In the genomic region with DNA sequence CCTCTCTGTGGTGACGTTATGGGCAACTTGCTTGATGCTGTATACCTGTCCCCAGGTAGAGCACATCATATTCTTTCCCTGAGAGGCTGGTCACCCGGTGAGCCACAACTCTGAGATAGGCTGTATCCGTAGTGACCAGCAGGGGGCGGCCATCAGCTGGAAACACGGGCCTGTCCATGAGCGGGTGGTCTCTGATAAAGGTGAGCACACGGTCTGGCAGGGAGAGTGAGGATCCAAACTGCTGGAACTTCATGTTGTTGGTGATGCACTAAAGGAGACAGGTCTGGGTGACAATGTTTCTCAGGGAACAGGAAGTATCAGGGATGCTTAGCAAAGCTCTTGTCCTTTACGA, we compare ENCODE assay signal across 8 mouse cellular contexts. TPM values are rescaled to one million over a fixed set of nuclear protein-coding genes. Genes with fewer than 3 reads are reported as not detected.
DNase-seq lines count a peak whose midpoint lies in the region; ATAC-seq and TF ChIP-seq lines count a peak whose summit lies in the region.

No protein-coding gene starts in this region.

- TF ChIP-seq CTCF in gastrocnemius, adult 2 months (IDR thresholded peaks at IDR 0.05): peak; percentile 77

- ATAC-seq in monocyte, adult 5-6 weeks (replicated peaks; ENCODE audit: insufficient number of reproducible peaks, low FRiP score, low TSS enrichment, poor library complexity, severe bottlenecking): no peak

- intact Hi-C loops in gastrocnemius, adult 2 months (cut with DNase I): loop anchor here (2.0 kb wide), 1 partner anchor 53 kb away; no protein-coding TSS in a partner anchor

- H3K27ac ChIP-seq in gastrocnemius, adult 2 months: no peak overlapping the region

- no peak overlapping the region for H3K4me3 ChIP-seq in gastrocnemius, adult 2 months

- peak; percentile 23 to 60 for DNase-seq in layer of hippocampus, adult 18-20 months (ENCODE audit: low spot score in 2 of 2)
- DNase-seq in layer of hippocampus, adult 9-10 months (ENCODE audit: low spot score): no peak
- DNase-seq in adrenal gland, postnatal 14 days: peak; percentile 68
- DNase-seq in gastrocnemius, adult 2 months: peak; percentile 58
- peak; percentile 72 for DNase-seq in kidney, postnatal 10 days
- peak; percentile 63 for DNase-seq in lung, postnatal 10 days
- DNase-seq in right cerebral cortex, adult 18-20 months: peak; percentile 48

RNA-seq across cellular contexts. Expression of a gene that starts 21.8 kb away (rescaled TPM):
- total RNA-seq in layer of hippocampus, adult 18-20 months (2021): 10 to 100 TPM; 40.1 to 40.8 TPM
- total RNA-seq in adrenal gland, postnatal 14 days (2021): 0.48 and 1.8 TPM in 2 replicates
- under 1 TPM in 1 of 2 experiments, not detected in 1; 0.05 TPM for total RNA-seq in gastrocnemius, adult 2 months (2021)
- total RNA-seq in monocyte, adult 5-6 weeks (2017): not detected in 3 replicates

RNA-seq across cellular contexts. Expression of a gene that starts 28.9 kb away (rescaled TPM):
- total RNA-seq in layer of hippocampus, adult 18-20 months (2021): not detected
- total RNA-seq in adrenal gland, postnatal 14 days (2021): not detected in 2 replicates
- total RNA-seq in gastrocnemius, adult 2 months (2021): under 1 TPM in 1 of 2 experiments, not detected in 1; 0.45 TPM
- 1.8 TPM in 1 of 3 replicates, not detected in the others for total RNA-seq in monocyte, adult 5-6 weeks (2017)

Comparison
In these comparisons a context has a peak if more than half of its experiments do, and no peak if none do; other contexts are left out.
1. RNA of a gene that starts 21.8 kb away (total RNA-seq): 40.1 to 40.8 TPM in layer of hippocampus, adult 18-20 months; 0.48 to 1.8 TPM in adrenal gland, postnatal 14 days, 0.05 TPM in gastrocnemius, adult 2 months and not detected in monocyte, adult 5-6 weeks; every median in the first group is over 10 times any median in the second.